Mouse (Mus musculus): Measurements from ENCODE around the gene Psmc4. TPM values are rescaled to one million over a fixed set of nuclear protein-coding genes. Genes with fewer than 3 reads are reported as not detected.

Psmc4 gene
- total and polyA plus RNA-seq, 3 experiments: 267 to 286 TPM; not detected in 1

GRCm38 (mm10) chr7:28099101-28099500 lies 49.2 kb upstream of the Psmc4 start:
- no peak overlapping the region for H3K4me3 ChIP-seq (ENCODE audit: control insufficient read depth in 1 of 2, insufficient read depth in 1 of 2, low read depth in 2 of 2, low read length in 2 of 2)
- no peak overlapping the region for H3K27ac ChIP-seq (ENCODE audit: control insufficient read depth, low read depth, low read length)
- H3K4me1 ChIP-seq (ENCODE audit: control insufficient read depth in 1 of 2, insufficient read depth in 2 of 2, low read length in 2 of 2): no peaks in the 10 kb centered on the region
- H3K27me3 ChIP-seq (ENCODE audit: control insufficient read depth in 1 of 2, insufficient read depth in 2 of 2, low read length in 2 of 2): no peaks in the 10 kb centered on the region
- TF ChIP-seq USF2 (IDR thresholded peaks at IDR 0.05; ENCODE audit: borderline replicate concordance in 1 of 2, insufficient read depth in 1 of 2, low read depth in 1 of 2, low read length in 2 of 2) (no peak), ELF1 (IDR thresholded peaks at IDR 0.05; ENCODE audit: low read depth, low read length) (no peak), HCFC1 (IDR thresholded peaks at IDR 0.05; ENCODE audit: low read depth, low read length) (no peak), ZKSCAN1 (IDR thresholded peaks at IDR 0.05; ENCODE audit: low read depth, low read length) (no peak)
- no peak overlapping the region for H3K9ac ChIP-seq (ENCODE audit: control insufficient read depth, low read depth, low read length, poor library complexity, severe bottlenecking)
- H3K9me3 ChIP-seq (replicated peaks; ENCODE audit: insufficient read depth, low read length): no peaks in the 10 kb centered on the region
- DNase-seq (ENCODE audit: low read depth, low spot score): no peak
- no peaks in the 10 kb centered on the region for H3K79me2 ChIP-seq (ENCODE audit: control insufficient read depth, insufficient read depth, low read length, poor library complexity)
- H3K36me3 ChIP-seq (ENCODE audit: control insufficient read depth in 1 of 2, insufficient read depth in 2 of 2, low read length in 2 of 2): no peaks in the 10 kb centered on the region

GRCm38 (mm10) chr7:28093541-28093940 lies 43.6 kb upstream of the Psmc4 start:
- DNase-seq (ENCODE audit: low read depth, low spot score): no peak
- H3K27me3 ChIP-seq (ENCODE audit: control insufficient read depth in 1 of 2, insufficient read depth in 2 of 2, low read length in 2 of 2): no peaks in the 10 kb centered on the region
- H3K4me1 ChIP-seq (ENCODE audit: control insufficient read depth in 1 of 2, insufficient read depth in 2 of 2, low read length in 2 of 2): no peaks in the 10 kb centered on the region
- H3K9ac ChIP-seq (ENCODE audit: control insufficient read depth, low read depth, low read length, poor library complexity, severe bottlenecking): no peak overlapping the region
- H3K4me3 ChIP-seq (ENCODE audit: control insufficient read depth in 1 of 2, insufficient read depth in 1 of 2, low read depth in 2 of 2, low read length in 2 of 2): no peak overlapping the region
- H3K27ac ChIP-seq (ENCODE audit: control insufficient read depth, low read depth, low read length): no peak overlapping the region
- TF ChIP-seq USF2 (IDR thresholded peaks at IDR 0.05; ENCODE audit: borderline replicate concordance in 1 of 2, insufficient read depth in 1 of 2, low read depth in 1 of 2, low read length in 2 of 2) (no peak), TAL1 (IDR thresholded peaks at IDR 0.05; ENCODE audit: low read length) (no peak), SMC3 (IDR thresholded peaks at IDR 0.05; ENCODE audit: low read depth, low read length) (no peak), GABPA (IDR thresholded peaks at IDR 0.05; ENCODE audit: low read depth, low read length) (no peak), MEF2A (IDR thresholded peaks at IDR 0.05; ENCODE audit: extremely low read depth, insufficient replicate concordance, low read depth, low read length, poor library complexity, severe bottlenecking) (no peak), RCOR1 (IDR thresholded peaks at IDR 0.05; ENCODE audit: low read depth, low read length) (no peak), JUND (IDR thresholded peaks at IDR 0.05; ENCODE audit: low read depth, low read length) (no peak), TBP (IDR thresholded peaks at IDR 0.05; ENCODE audit: low read depth, low read length) (no peak), TCF12 (IDR thresholded peaks at IDR 0.05; ENCODE audit: low read depth, low read length) (no peak), HCFC1 (IDR thresholded peaks at IDR 0.05; ENCODE audit: low read depth, low read length) (no peak), GATA1 (IDR thresholded peaks at IDR 0.05; ENCODE audit: low read depth, low read length) (no peak)
- H3K9me3 ChIP-seq (replicated peaks; ENCODE audit: insufficient read depth, low read length): no peaks in the 10 kb centered on the region
- no peaks in the 10 kb centered on the region for H3K36me3 ChIP-seq (ENCODE audit: control insufficient read depth in 1 of 2, insufficient read depth in 2 of 2, low read length in 2 of 2)
- no peaks in the 10 kb centered on the region for H3K79me2 ChIP-seq (ENCODE audit: control insufficient read depth, insufficient read depth, low read length, poor library complexity)

GRCm38 (mm10) chr7:28086236-28086635 lies 36.3 kb upstream of the Psmc4 start:
- H3K27me3 ChIP-seq (ENCODE audit: control insufficient read depth in 1 of 2, insufficient read depth in 2 of 2, low read length in 2 of 2): no peaks in the 10 kb centered on the region
- DNase-seq (ENCODE audit: low read depth, low spot score): no peak
- no peak overlapping the region for H3K4me3 ChIP-seq (ENCODE audit: control insufficient read depth in 1 of 2, insufficient read depth in 1 of 2, low read depth in 2 of 2, low read length in 2 of 2)
- H3K79me2 ChIP-seq (ENCODE audit: control insufficient read depth, insufficient read depth, low read length, poor library complexity): no peaks in the 10 kb centered on the region
- TF ChIP-seq CTCF (IDR thresholded peaks at IDR 0.05 in 2 of 3, conservative IDR thresholded peaks at IDR 0.05 in 1 of 3; ENCODE audit: control insufficient read depth in 1 of 3, insufficient read depth in 1 of 3, low read depth in 2 of 3, low read length in 3 of 3, poor library complexity in 1 of 3, severe bottlenecking in 1 of 3) (no peak), MYB (IDR thresholded peaks at IDR 0.05; ENCODE audit: low read depth, low read length) (no peak), TCF12 (IDR thresholded peaks at IDR 0.05; ENCODE audit: low read depth, low read length) (no peak), EP300 (IDR thresholded peaks at IDR 0.05; ENCODE audit: low read depth in 1 of 2, low read length in 2 of 2) (no peak), SMC3 (IDR thresholded peaks at IDR 0.05; ENCODE audit: low read depth, low read length) (no peak), CHD1 (IDR thresholded peaks at IDR 0.05; ENCODE audit: low read depth, low read length) (no peak), ZKSCAN1 (IDR thresholded peaks at IDR 0.05; ENCODE audit: low read depth, low read length) (no peak), NELFE (IDR thresholded peaks at IDR 0.05; ENCODE audit: low read depth, low read length) (no peak)
- H3K9me3 ChIP-seq (replicated peaks; ENCODE audit: insufficient read depth, low read length): no peaks in the 10 kb centered on the region
- no peak overlapping the region for H3K9ac ChIP-seq (ENCODE audit: control insufficient read depth, low read depth, low read length, poor library complexity, severe bottlenecking)
- H3K36me3 ChIP-seq (ENCODE audit: control insufficient read depth in 1 of 2, insufficient read depth in 2 of 2, low read length in 2 of 2): no peaks in the 10 kb centered on the region
- no peaks in the 10 kb centered on the region for H3K4me1 ChIP-seq (ENCODE audit: control insufficient read depth in 1 of 2, insufficient read depth in 2 of 2, low read length in 2 of 2)
- H3K27ac ChIP-seq (ENCODE audit: control insufficient read depth, low read depth, low read length): no peak overlapping the region
